Mouse (Mus musculus) MEL (cell line): ENCODE measurements around the gene Tfap4. TPM values are rescaled to one million over a fixed set of nuclear protein-coding genes. Genes with fewer than 3 reads are reported as not detected.

Experiments used
- DNase-seq: peaks from one replicate; pipeline ENCODE4 v3.0.0; 2011; ENCODE audit warnings: low read depth, low spot score
- H3K27ac ChIP-seq: 2 replicates; pipeline ENCODE4 v1.5.1; 2012; ENCODE audit warnings: low read depth, mild to moderate bottlenecking, control low read depth, low read length, moderate library complexity; ENCODE audit not compliant: control insufficient read depth
- H3K27me3 ChIP-seq, 2 experiments: fragments of 150-350 bp in 1 of 2; sonication (generic) in 1 of 2; 2 replicates each; pipeline ENCODE4 v1.6.1; 2012; ENCODE audit warnings: low read length in 2 of 2, mild to moderate bottlenecking in 2 of 2, improper control_type of control experiment in 1 of 2, moderate library complexity in 1 of 2; ENCODE audit not compliant: insufficient read depth in 2 of 2, control insufficient read depth in 1 of 2
- H3K36me3 ChIP-seq, 2 experiments: 2 replicates each; pipeline ENCODE4 v1.6.1; 2012 to 2014; ENCODE audit warnings: low read length in 2 of 2, improper control_type of control experiment in 1 of 2, inconsistent platforms in 1 of 2, mild to moderate bottlenecking in 1 of 2; ENCODE audit not compliant: insufficient read depth in 2 of 2, control insufficient read depth in 1 of 2
- H3K4me1 ChIP-seq, 2 experiments: fragments of 150-350 bp in 1 of 2; sonication (generic) in 1 of 2; 2 replicates each; pipeline ENCODE4 v1.6.1; 2012; ENCODE audit warnings: low read length in 2 of 2, improper control_type of control experiment in 1 of 2, mild to moderate bottlenecking in 1 of 2; ENCODE audit not compliant: insufficient read depth in 2 of 2, control insufficient read depth in 1 of 2
- H3K4me3 ChIP-seq, 2 experiments: fragments of 150-350 bp in 1 of 2; sonication (generic) in 1 of 2; 2 replicates each; pipeline ENCODE4 v1.5.1; 2012; ENCODE audit warnings: low read depth in 2 of 2, low read length in 2 of 2, mild to moderate bottlenecking in 2 of 2, moderate library complexity in 2 of 2, control low read depth in 1 of 2, improper control_type of control experiment in 1 of 2; ENCODE audit not compliant: control insufficient read depth in 1 of 2, insufficient read depth in 1 of 2
- H3K79me2 ChIP-seq: 2 replicates; pipeline ENCODE4 v1.6.1; 2012; ENCODE audit warnings: mild to moderate bottlenecking, low read length, moderate library complexity; ENCODE audit not compliant: control insufficient read depth, poor library complexity, insufficient read depth
- H3K9ac ChIP-seq: 2 replicates; pipeline ENCODE4 v1.6.1; 2012; ENCODE audit warnings: low read depth, mild to moderate bottlenecking, control low read depth, low read length, moderate library complexity; ENCODE audit not compliant: control insufficient read depth, poor library complexity, severe bottlenecking
- H3K9me3 ChIP-seq: fragments of 150-350 bp; sonication (generic); replicated peaks from 2 replicates; pipeline ENCODE4 v1.6.1; 2012; ENCODE audit warnings: mild to moderate bottlenecking, low read length, improper control_type of control experiment, moderate library complexity; ENCODE audit not compliant: insufficient read depth
- CHD1 ChIP-seq: IDR thresholded peaks from 2 replicates; pipeline ENCODE4 v1.6.1; 2012; ENCODE audit warnings: low read depth, mild to moderate bottlenecking, inconsistent platforms, low read length, improper control_type of control experiment
- CHD2 ChIP-seq: IDR thresholded peaks from 2 replicates; pipeline ENCODE4 v1.6.1; 2011; ENCODE audit warnings: low read length, improper control_type of control experiment
- CTCF ChIP-seq, 3 experiments: IDR thresholded peaks in 2 of 3; conservative IDR thresholded peaks in 1 of 3; 2 replicates each; pipeline ENCODE4 v1.5.1; 2011 to 2012; ENCODE audit warnings: low read length in 3 of 3, low read depth in 2 of 3, mild to moderate bottlenecking in 2 of 3, improper control_type of control experiment in 1 of 3, inconsistent platforms in 1 of 3, mixed read lengths in 1 of 3, moderate library complexity in 1 of 3; ENCODE audit not compliant: control insufficient read depth in 1 of 3, insufficient read depth in 1 of 3, poor library complexity in 1 of 3, severe bottlenecking in 1 of 3
- EP300 ChIP-seq, 2 experiments: IDR thresholded peaks; 2 replicates each; pipeline ENCODE4 v1.6.1; 2011; ENCODE audit warnings: improper control_type of control experiment in 2 of 2, low read length in 2 of 2, low read depth in 1 of 2, mild to moderate bottlenecking in 1 of 2
- ETS1 ChIP-seq: IDR thresholded peaks from 2 replicates; pipeline ENCODE4 v1.6.1; 2012; ENCODE audit warnings: low read depth, mild to moderate bottlenecking, inconsistent platforms, low read length, improper control_type of control experiment, moderate library complexity
- GABPA ChIP-seq: IDR thresholded peaks from 2 replicates; pipeline ENCODE4 v1.6.1; 2012; ENCODE audit warnings: low read depth, mild to moderate bottlenecking, inconsistent platforms, low read length, improper control_type of control experiment, moderate library complexity
- KAT2A ChIP-seq: conservative IDR thresholded peaks from 2 replicates; pipeline ENCODE4 v1.6.1; 2012; ENCODE audit warnings: low read depth, low read length, improper control_type of control experiment, inconsistent platforms
- MAFK ChIP-seq: IDR thresholded peaks from 2 replicates; pipeline ENCODE4 v1.6.1; 2011; ENCODE audit warnings: low read depth, mild to moderate bottlenecking, low read length, improper control_type of control experiment, borderline replicate concordance
- MAX ChIP-seq: IDR thresholded peaks from 2 replicates; pipeline ENCODE4 v1.6.1; 2011; ENCODE audit warnings: low read length, improper control_type of control experiment
- MAZ ChIP-seq: IDR thresholded peaks from 2 replicates; pipeline ENCODE4 v1.6.1; 2012; ENCODE audit warnings: low read depth, mild to moderate bottlenecking, inconsistent platforms, low read length, improper control_type of control experiment
- MEF2A ChIP-seq: IDR thresholded peaks from 2 replicates; pipeline ENCODE4 v1.6.1; 2014; ENCODE audit warnings: low read depth, mild to moderate bottlenecking, inconsistent platforms, low read length, improper control_type of control experiment; ENCODE audit not compliant: poor library complexity, insufficient replicate concordance, severe bottlenecking; ENCODE audit errors: extremely low read depth
- MXI1 ChIP-seq: IDR thresholded peaks from 2 replicates; pipeline ENCODE4 v1.6.1; 2011; ENCODE audit warnings: mild to moderate bottlenecking, low read depth, low read length, improper control_type of control experiment
- MYC ChIP-seq: IDR thresholded peaks from 2 replicates; pipeline ENCODE4 v1.6.1; 2011; ENCODE audit warnings: low read depth, mild to moderate bottlenecking, low read length, improper control_type of control experiment, moderate library complexity
- NELFE ChIP-seq: IDR thresholded peaks from 2 replicates; pipeline ENCODE4 v1.6.1; 2011; ENCODE audit warnings: low read depth, low read length, improper control_type of control experiment
- NRF1 ChIP-seq: IDR thresholded peaks from 2 replicates; pipeline ENCODE4 v1.6.1; 2014; ENCODE audit warnings: low read depth, mild to moderate bottlenecking, inconsistent platforms, low read length, improper control_type of control experiment, moderate library complexity; ENCODE audit not compliant: poor library complexity, insufficient read depth, severe bottlenecking
- POLR2A ChIP-seq, 2 experiments: IDR thresholded peaks; 2 replicates each; pipeline ENCODE4 v1.6.1; 2011 to 2012; ENCODE audit warnings: low read length in 2 of 2, mild to moderate bottlenecking in 2 of 2, control low read depth in 1 of 2, improper control_type of control experiment in 1 of 2, low read depth in 1 of 2, moderate library complexity in 1 of 2; ENCODE audit not compliant: control insufficient read depth in 1 of 2, insufficient read depth in 1 of 2, poor library complexity in 1 of 2
- POLR2AphosphoS5 ChIP-seq: IDR thresholded peaks from 2 replicates; pipeline ENCODE4 v1.6.1; 2012; ENCODE audit warnings: low read depth, borderline replicate concordance, mild to moderate bottlenecking, inconsistent platforms, low read length, moderate library complexity, mixed read lengths
- SMC3 ChIP-seq: IDR thresholded peaks from 2 replicates; pipeline ENCODE4 v1.6.1; 2011; ENCODE audit warnings: low read depth, low read length, improper control_type of control experiment
- USF1 ChIP-seq: IDR thresholded peaks from 2 replicates; pipeline ENCODE4 v1.6.1; 2014; ENCODE audit warnings: low read depth, mild to moderate bottlenecking, inconsistent platforms, low read length, improper control_type of control experiment, moderate library complexity
- ZC3H11A ChIP-seq: IDR thresholded peaks from 2 replicates; pipeline ENCODE4 v1.6.1; 2012; ENCODE audit warnings: low read depth, mild to moderate bottlenecking, inconsistent platforms, low read length, improper control_type of control experiment
- ZKSCAN1 ChIP-seq: IDR thresholded peaks from 2 replicates; pipeline ENCODE4 v1.6.1; 2012; ENCODE audit warnings: low read depth, mild to moderate bottlenecking, inconsistent platforms, low read length, improper control_type of control experiment, moderate library complexity
- ZMIZ1 ChIP-seq: IDR thresholded peaks from 2 replicates; pipeline ENCODE4 v1.6.1; 2012; ENCODE audit warnings: low read depth, mild to moderate bottlenecking, inconsistent platforms, low read length, improper control_type of control experiment, moderate library complexity
- polyA plus RNA-seq, 2 experiments: library from polyadenylated mRNA; stranded (reverse) in 1 of 2; unstranded in 1 of 2; fragments of >175 nt in 1 of 2; fragments of >200 nt in 1 of 2; gene quantifications; 2 replicates each; pipeline versions ENCODE4 v1.2.1 to v1.2.4; 2012; ENCODE audit warnings: low replicate concordance in 2 of 2, low read depth in 1 of 2; ENCODE audit not compliant: insufficient read length in 2 of 2, insufficient read depth in 1 of 2, missing spikeins in 1 of 2
- total RNA-seq: library from RNA; depleted of rRNA; stranded (reverse); fragments of 300-350 nt; gene quantifications from 2 replicates; pipeline ENCODE4 v1.2.3, GENCODE M21; 2012

The Tfap4 gene
- total and polyA plus RNA-seq, 3 experiments = 26.2 to 217 (median 40.3) TPM

GRCm38 (mm10) chr16:4558384-4558979 is 1.2 kb downstream of the Tfap4 start (continued):
- TF ChIP-seq KAT2A (peak; percentile 86), CTCF (IDR thresholded peaks at IDR 0.05 in 2 of 3, conservative IDR thresholded peaks at IDR 0.05 in 1 of 3; ENCODE audit: control insufficient read depth in 1 of 3, insufficient read depth in 1 of 3, low read depth in 2 of 3, low read length in 3 of 3, poor library complexity in 1 of 3, severe bottlenecking in 1 of 3) (no peak), MXI1 (no peak), ZC3H11A (no peak), NELFE (peak; percentile 85), GABPA (no peak), MYC (peak; percentile 58), NRF1 (no peak), MAFK (0 out of 2 replicates have a peak, but pooled peaks have one; percentile 0), ZMIZ1 (0 out of 2 replicates have a peak, but pooled peaks have one; percentile 13), ZKSCAN1 (no peak)

DNA sequence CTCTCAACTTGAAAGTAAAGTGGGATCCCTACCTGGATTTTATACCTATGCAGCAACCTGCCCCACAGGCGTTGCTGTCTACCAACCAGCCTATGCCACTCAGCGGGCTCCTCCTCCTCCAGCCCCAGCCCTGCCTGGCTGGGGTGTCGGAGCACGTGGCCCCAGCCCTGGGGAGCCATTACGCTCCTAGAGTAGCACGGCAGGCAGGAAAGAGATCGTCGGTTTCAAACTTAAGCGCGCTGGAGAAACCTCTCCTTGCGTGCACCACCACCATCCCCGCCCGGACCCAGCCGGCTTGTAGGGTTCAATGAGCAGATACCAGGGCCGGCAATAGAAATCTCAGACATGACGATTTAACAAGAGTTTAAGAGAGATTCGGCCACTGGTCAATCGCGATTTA is 1.7 kb downstream of the Tfap4 start:
- Histone ChIP-seq H3K36me3 (peaks cover 0 to 34% of the 10 kb centered on the region in 2 experiments; a peak in 2 of 4 replicates), H3K9ac (peak overlapping the region; percentile 95), H3K27me3 (no peaks in the 10 kb centered on the region), H3K79me2 (peaks cover 52% of the 10 kb centered on the region), H3K27ac (peak overlapping the region; percentile 67), H3K9me3 (no peaks in the 10 kb centered on the region), H3K4me1 (peaks cover 5 to 33% of the 10 kb centered on the region in 2 experiments), H3K4me3 (peak overlapping the region; percentile 65 to 77)
- DNase-seq = peak; percentile 80
- 0 out of 2 replicates have a peak, but pooled peaks have one; percentile 16 for TF ChIP-seq SMC3
- peak; percentile 98 for TF ChIP-seq MAX
- TF ChIP-seq MXI1 = peak; percentile 88; the same call in 1 of the 2 replicates
- 0 out of 2 replicates have a peak, but pooled peaks have one; percentile 22 for TF ChIP-seq MAFK
- peak; percentile 71; the same call in 1 of the 2 replicates for TF ChIP-seq ZMIZ1
- TF ChIP-seq EP300 (IDR thresholded peaks at IDR 0.05; ENCODE audit: low read depth in 1 of 2, low read length in 2 of 2) = peak in 1 of 2 experiments; percentile 27; a peak in 1 of 4 replicates
- no peak for TF ChIP-seq CHD2
- TF ChIP-seq POLR2AphosphoS5 = no peak
- TF ChIP-seq NELFE = peak; percentile 23; the same call in 1 of the 2 replicates
- peak; percentile 96; the same call in 1 of the 2 replicates for TF ChIP-seq MYC
- TF ChIP-seq ZKSCAN1 = no peak
- TF ChIP-seq MAZ = 0 out of 2 replicates have a peak, but pooled peaks have one; percentile 26
- TF ChIP-seq GABPA = peak; percentile 15; the same call in 1 of the 2 replicates
- peak; percentile 87 for TF ChIP-seq USF1
- TF ChIP-seq CHD1 = no peak; the same call in 1 of the 2 replicates
- TF ChIP-seq ETS1 = peak; percentile 49
- TF ChIP-seq POLR2A (IDR thresholded peaks at IDR 0.05; ENCODE audit: control insufficient read depth in 1 of 2, insufficient read depth in 1 of 2, low read depth in 1 of 2, low read length in 2 of 2, poor library complexity in 1 of 2) = no peak
- 0 out of 2 replicates have a peak, but pooled peaks have one; percentile 35 for TF ChIP-seq MEF2A
